Mouse (Mus musculus) right cerebral cortex, adult 18-20 months (tissue): ENCODE measurements at regions not wholly inside any gene's neighbourhood (a gene's known extent, or its start where the extent isn't known, plus 50 kb on each side); places are given as distances from the start of the nearest gene placed in this dataset.
"Not testable (repeated sequence)": the region's sequence is repeated elsewhere in the genome, so short reads cannot be mapped to it uniquely, and the experiment has no call there.

Experiments used
- DNase-seq: peaks from one replicate; pipeline ENCODE4 v3.0.0; 2022; ENCODE audit warnings: mixed read lengths

DNA sequence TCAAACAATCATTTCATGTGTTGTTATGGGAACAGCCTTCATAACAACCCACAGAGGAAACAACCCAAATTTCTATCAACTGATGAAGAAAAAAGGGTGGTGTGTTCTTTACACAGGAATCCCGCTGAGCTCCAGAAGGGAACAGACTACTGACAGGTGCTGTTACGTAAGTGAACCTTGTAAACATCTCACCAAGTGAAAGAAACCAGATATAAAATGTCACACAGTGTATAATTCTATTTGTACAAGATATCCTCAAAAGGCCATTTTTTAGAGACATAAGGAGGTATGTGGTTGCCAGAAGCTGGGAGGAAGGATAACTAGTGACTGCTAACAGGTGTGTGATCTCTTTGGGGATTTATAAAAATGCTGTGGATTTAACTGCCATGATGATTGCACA lies 119.9 kb downstream of the Plod2 start:
- DNase-seq, result no peak

DNA sequence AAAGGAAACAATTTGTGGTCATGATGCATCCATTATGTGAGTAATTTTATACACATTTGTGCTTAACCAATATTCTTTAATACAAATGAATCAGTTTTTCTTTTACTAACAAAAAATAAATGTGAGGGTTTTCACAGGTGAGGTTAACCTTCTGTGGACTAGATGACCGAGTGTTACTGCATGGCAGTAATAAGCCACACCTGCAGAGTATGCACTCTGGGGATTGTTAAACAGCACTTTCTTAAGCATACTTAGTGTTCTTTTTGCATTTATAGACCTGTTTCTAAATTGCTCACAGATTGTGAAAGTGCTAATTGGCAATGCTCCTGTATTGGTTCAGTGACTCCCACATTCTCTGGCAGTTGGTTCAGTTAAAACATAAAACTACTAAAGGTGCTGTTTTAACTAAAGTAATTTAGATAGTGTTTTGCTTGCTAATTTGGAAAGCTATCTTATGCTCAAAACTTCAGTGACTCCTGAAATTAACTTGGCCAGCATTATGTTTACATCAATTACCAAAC lies 125.4 kb downstream of the Plod2 start:
- DNase-seq, result peak; percentile 5

DNA sequence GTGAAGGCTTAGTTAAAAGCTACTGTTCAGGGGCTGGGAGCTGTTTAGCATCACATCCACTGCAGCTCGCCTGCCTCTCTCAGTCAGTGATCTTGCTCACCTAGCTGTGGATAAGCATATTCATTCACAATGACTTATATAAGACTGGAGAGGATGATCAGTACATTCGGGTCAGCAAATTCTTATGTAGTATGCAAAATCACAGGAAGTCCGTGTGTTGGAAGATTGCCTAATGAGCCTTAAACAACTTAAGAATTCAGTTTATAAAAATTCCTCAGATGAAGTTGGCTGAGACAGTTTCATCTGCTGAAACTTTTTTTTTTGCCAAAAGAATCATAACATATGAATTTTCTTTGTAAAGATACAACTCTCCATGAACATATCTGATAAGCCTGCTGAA lies 129.9 kb downstream of the Plod2 start:
- DNase-seq, result no peak

DNA sequence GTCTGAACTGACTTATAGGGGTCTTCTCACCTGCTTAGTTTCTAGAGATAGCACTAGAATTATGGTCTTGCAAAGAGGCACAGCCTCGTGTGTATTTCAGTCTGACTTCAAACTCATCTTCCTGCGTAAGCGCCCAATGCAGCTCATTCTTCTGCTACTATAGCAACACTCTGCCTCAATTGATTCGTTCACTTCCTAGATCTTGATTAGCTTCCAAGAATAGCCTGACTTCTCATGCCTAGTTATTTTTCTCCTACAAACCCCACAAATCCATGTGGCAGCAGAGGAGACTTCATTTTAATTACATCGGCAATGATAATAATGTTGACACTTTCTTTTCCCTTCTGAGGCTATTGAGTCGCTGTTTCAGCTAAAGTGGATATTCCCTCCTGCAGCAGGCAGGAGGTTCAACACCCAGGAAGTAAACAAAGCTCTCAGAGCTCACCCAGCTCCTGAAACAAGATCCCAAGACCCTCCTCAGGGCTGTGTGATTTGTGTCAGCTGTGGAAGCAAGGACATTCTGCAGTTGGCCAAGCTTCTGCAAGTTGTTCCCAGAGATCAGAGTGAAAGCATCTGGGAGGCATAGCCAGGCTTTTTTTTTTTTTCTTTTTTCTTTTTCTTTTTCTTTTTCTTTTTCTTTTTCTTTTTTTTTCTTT lies 152.5 kb downstream of the Plod2 start:
- DNase-seq, result peak; percentile 8

DNA sequence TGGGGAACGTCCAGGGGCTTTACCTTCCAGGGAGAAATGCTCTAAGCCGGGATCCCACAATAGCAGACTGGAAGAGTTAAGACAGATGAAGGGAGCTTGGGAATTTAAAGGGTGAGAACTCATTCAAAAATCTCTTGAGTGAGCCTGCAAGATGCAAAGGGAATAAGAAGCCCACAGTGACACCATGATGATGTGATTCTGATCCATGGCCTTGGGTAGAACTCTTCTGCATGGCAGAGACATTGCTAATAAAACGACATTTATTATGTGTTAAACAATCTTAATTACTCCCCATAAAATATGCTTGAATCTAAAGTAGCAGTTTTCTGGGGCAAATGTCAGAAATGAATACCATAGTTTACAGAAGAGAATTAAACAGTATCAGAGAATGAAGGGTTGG lies 155.9 kb downstream of the Plod2 start:
- DNase-seq, result no peak

DNA sequence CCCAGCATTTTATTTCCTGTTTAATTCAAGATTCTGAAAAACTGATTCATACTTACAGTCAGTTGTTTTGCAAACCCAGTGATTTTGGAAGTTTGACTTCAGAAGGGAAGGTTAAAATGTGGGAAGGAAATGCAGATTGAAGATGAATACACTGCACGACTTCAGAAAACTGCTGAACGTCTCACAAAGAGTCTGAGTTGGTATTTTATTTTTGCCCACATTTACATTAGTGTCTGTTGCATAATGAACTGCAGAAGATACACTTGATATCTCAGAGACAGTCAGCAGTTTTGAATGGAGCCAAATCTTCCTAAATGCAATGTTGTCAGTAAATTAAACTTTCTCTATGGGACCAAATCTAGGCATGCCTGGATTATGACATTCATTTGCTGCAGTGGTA lies 162.7 kb downstream of the Plod2 start:
- DNase-seq, result no peak

DNA sequence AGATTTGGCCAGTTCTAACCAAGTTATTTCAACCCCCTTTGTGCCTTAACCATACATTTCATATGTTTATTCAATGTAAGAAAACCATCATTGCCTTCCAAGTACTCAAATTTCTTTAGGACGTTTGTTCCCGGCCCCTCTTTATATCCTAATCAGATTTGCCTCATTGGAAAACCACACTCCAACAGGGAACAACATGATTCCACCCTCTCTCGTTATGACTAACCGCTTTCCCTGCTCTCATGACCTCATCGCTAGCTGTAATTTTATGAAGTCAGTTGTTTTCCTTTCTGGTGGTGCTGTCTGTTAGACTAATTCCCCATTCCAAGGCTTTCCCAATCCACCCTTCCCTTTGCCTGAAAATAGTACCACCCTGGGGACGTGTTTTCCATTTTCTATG lies 165.0 kb downstream of the Plod2 start:
- DNase-seq, result no peak

DNA sequence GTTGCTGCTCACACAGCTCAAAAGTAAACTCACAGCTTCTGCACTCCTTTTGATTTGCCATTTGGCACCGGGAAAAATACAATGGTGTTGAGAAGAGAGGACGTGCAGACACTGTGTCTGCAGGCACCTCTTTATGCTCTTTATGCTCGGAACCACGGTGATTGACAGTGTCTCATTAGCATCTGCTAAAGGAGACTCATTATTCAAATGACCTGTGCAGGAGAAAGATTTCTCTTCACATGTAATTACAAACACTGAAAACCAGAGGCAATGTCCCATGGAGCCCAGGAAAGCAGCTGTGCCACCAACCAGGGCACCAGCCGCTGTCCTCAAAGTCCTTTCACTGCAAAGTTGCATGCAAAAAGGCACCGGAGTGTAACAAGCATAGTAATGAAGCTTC lies 175.2 kb downstream of the Plod2 start:
- no peak for DNase-seq

DNA sequence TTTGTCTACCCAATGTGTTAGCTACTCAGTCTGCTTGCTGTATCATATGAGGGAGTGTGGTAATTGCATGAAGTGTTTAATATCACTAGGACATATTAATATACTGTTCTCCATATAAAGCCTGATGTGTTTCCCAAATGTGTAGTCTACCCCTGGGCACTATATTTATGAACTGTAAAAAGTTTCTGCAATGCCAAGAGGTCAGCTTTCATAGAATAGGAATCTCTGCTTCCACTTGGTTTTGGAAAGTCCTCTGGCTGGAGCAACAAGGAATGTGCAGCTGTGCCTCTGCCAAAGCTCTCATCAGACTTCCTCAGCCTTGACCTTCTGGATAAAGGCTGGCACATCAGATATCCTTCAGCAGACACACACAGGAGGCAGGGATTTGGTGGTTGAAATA lies 176.3 kb downstream of the Plod2 start:
- no peak for DNase-seq

DNA sequence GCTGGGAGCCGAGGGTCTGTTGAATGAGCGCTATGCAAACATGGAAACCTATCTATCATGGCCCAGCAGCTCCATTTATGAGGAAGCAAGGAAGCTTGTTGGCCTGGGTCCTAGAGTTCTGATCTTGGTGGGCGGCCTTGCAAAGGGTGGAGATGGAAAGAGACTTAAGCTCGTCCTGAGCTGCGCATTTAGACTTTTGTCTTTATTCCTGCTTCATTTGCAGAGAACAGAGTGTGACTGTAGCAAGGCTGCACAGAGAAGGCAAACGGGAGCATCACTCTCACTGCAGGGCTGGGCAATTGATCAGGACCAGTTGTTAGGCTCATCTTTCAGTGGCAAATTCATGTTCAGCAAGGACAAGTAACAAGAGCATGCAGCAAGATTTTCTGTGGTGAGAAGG lies 177.2 kb downstream of the Plod2 start:
- DNase-seq, result no peak

DNA sequence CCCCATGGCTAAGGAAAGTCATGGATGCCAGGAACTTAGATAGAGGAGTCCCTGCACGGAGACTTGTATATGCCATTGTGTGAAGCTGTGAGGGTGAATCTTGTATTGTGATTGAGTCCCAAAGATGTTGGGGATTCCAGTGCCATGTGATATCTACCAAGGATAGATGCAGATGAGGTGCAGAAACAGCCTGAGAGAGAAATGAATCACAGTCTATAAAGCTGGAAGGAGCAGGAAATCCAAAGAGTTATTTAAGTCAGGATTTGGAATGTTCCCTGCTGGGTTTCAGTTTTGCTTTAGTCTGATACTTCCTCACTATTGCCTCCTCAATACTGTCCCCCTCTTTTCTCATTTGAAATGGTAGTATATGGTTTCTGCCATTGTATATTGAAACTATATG lies 186.8 kb downstream of the Plod2 start:
- no peak for DNase-seq

DNA sequence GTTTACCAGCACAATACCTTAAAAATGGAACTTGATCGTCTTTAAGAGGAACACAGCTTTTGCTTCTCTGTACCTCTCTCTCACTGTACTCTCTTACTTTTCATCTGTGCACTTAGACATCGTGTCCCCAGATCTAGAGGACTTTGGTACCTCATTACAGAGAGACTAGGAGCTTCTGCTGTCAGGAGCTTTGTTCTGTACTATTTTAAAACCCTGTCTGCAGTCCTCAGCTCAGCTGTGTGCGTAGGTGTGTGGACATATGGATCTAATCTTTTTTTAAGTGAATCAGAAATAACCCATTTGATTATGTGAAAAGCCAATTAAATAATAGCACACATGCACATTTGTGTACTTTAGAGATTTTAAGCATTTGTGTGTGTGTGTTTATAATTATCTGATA lies 189.4 kb downstream of the Plod2 start:
- DNase-seq, result peak; percentile 80

DNA sequence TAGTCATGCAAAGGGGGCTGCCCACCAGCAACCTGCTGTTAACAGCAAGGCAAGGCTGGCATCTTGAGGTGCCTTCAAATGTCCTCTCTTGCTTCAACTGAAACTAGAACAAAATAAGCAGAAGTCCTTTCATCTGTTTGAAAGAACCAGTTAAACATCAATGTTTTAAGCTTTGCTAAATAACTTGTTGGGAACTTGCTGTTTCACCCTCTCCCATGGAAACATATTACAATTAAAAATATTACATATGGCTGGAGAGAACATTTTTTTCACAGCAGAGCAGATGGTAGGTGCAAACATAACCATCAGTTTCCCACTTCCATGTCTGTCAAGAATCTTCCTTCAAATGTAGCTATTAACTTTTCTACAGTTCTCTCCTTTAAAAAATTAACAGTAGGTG lies 225.5 kb downstream of the Plod2 start:
- DNase-seq, result peak; percentile 19

DNA sequence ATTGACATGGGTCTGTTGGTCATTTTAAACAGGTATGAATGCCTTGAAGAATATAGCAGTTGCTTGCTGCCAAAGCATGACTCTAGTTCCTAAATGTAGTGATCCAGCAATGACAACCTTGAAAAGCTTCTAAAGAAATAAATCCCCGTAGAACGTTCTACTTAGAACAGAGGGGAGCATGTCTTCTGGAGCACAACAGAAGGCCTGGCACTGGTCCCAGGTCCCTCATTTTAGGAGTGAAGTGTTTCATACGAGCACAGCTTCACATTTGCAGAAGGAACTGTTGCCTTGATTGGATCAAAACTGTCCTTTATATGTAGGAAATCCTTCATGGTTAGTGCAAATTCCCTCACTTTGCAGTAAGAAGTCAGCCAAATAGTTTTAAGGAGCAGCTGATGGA lies 226.4 kb downstream of the Plod2 start:
- DNase-seq, result peak; percentile 31

DNA sequence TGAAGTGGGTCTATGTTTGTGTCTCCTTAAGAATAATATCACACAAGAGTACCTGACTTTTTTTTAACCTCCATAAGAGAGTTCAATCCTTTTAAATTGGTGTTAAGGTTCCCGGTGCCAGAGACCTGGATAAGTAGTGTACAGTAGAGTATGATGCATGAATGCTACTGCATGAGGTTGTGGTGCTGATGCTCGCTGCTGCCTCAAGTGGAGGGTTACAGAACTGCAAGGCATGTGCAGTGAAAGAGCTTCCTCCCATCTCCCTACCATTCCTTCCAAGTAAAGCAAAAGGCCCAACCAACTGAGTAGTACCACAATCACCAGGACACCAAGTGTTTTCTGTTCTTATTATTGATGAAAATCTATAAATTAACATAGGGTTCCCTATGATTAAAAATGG lies 227.5 kb downstream of the Plod2 start:
- no peak for DNase-seq

DNA sequence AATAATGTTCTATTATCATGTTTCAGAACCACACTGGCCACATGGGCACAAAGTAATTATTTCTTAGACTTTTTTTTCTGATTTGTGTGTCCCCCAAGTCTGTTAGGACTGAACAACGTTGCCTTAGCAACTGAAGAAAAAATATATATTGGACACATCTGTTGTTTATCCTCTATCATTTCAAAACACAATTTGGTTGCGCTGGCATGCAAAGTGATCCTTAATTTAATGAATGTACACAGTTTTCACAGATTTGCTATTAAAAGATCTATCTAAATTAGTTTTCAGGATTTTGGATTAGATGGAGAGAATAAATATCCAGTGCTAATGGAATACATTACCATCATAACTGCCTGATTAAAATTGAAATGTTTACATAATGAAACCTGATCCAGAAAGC lies 229.0 kb downstream of the Plod2 start:
- no peak for DNase-seq

DNA sequence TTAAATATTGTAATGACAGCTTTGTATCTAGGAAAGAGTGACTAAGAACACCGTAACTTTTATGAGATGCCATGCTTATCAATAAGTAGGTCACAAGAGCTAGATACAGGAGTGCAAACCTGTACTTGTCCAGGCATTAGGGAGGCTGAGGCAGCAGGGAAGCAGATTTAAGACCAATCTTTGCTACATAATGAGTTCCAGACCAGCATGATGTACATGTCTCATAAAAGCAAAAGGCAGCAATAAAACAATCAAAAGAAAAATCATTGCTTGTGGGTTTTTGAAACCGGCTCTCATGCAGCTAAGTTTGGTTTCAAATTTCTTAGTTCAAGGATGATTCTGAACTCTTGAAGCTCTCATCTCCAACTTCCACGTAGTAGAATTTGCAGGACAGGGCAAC lies 229.7 kb downstream of the Plod2 start:
- no peak for DNase-seq

DNA sequence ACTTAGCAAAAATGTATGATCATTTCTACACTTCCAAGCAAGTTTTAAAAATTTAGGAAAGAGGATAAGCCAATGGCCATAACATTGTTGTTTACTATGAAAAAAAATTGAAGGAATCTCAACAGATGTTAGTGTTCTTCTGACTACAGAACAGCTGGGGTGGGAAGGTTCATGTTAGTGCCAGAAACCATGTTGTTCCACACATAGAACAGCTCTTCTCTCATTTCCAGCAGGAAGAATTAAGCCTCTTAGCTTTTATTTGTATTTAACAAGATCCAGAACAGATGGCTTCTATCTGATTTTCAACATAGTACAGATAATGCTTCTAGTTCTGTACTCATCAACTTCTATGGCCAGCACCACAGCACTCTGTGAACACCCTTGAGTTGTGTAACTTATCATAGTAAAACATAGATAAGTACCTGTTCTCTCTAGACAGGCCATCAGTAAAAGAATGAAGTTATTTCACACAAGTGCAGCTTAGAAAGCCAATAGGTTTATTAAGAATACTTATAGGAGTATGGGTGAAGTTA lies 241.0 kb downstream of the Plod2 start:
- no peak for DNase-seq

DNA sequence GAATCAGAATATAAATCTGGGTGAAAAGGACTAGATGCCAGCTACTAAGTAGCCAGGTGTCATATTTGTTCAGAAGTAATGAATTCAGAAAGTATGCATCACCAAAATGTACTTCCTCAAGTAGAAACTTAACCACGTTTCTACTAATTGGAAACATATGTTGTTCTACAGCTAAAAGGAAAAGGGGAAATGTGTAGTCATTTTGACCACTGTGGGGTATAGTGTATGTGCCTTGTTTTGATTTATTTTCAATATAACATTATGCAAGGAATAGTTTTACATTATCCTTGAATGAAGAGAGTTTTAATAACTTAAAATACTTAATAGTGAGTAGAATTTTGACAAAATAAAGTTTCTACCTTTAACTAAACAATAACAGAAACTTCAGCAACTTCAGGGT lies 257.7 kb downstream of the Plod2 start:
- DNase-seq, result no peak

DNA sequence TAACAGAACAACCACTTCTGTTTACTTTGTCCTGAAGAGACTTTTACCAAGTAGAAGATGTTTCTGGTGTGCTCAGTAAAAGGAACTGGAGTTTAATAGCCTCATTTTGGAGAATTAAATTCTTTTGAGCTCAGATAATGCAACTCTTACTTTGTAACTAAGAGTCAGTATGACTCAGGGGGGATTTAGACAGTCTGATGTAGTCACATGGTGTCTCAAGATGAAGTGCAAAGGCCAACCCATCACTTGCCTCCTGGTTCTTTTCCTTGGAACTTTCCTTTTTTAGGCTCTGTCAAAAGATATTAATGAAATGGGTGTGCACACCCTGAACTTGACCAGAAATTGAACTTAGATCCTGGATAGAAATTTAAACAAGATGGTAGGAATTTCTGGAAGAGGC lies 267.4 kb downstream of the Plod2 start:
- DNase-seq, result no peak

DNA sequence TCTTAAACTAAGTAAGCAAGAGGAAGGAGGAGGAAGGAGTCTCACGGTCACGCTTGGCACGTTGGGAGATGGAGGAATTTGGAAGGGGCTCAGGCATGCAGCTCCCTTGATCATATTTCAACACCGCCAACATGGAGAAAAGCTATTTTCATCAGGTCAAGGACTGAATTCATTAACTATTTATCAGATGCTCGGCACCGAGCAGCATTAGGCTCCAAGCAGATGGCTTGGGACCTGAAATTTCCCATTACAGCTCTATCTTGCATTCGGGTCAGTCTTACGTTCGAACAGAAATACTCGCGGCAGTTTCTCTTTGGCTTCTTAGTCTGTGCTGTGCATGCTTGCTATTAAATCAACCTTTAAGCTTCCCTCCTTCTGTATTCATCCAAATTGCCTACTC lies 278.7 kb downstream of the Plod2 start:
- no peak for DNase-seq

DNA sequence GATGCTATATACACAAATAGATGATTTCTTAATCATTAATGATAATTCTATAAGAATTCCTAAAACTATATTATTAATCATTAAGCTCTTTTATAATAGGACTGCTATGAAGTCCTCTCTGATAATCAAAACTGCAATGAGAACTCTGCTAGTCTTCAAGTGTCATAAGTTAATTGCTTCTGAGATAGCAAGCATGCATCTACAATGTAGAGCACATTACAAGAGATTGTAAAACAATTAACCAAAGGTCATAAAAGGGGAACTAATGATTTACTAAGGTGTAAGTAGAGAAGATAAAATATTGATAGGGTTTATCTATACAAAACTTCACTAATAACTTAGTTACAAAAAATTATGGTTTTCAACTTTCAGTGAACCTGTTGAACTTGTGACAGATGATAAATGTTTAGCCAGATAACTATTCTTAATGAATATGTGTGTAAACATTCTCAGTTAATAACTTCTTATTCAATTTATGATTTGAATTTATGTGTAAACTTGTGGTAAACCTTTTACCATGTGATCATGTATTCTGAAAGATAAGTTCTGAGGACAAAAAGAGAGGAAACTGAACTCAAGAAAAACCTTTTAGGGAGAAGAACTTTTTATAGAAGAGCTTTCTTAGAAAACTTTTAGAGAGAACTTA lies 284.8 kb downstream of the Plod2 start:
- no peak for DNase-seq

DNA sequence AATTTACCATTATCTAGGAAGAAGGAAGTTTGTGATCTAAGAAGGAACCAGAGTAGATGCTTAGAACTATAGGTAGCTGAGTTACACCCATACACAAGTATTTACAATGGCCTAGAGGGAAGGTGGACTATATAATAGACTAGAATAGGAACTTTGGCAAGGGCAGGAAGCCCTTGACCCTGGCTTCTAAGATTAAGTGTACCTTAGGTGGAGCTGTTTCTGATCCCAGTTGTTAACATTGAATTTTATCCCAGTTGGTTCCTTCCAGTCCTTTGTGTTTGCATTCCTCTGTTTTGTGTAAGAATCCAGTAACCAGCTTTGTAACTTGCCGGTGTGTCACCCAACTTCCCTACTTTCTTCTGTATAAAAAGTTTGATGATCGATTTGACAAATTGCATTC lies 294.1 kb downstream of the Plod2 start:
- not testable (repeated sequence) for DNase-seq

DNA sequence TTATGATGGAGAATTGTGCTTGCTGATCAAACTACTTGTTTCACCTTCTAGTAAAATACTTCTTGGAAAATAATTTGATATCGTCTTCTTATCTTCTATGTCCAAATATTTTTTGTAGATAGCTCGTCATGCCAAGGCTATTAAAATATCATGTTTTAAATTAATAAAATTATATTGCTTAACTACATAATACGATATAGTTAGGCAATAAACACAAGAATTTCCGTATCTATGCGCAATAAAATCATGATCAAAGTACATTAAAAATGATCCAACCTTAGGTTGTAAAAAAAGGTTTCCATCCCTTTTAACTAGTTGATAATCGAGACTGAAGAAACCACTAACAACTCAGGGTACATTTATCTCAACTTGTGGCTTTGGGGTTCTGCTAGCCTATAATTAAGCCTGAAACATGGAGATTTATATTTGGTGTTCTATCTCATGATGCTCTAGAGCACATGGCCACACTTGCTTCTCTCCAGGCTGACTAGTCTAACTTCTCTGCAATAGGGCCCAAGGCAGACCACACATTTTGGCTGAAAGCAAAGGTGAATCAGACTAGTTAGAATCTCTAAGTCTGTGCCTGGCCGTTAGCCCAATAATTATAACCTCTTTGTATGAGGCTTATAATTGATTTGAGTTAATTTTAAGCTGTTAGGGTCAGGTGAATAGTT lies 314.5 kb downstream of the Plod2 start:
- no peak for DNase-seq
